In genomic region chr4:100056046-100056445, GRCm38 (mm10) we compare ENCODE assay signal across 17 mouse cellular contexts. TPM values are rescaled to one million over a fixed set of nuclear protein-coding genes. Genes with fewer than 3 reads are reported as not detected.
DNase-seq lines count a peak whose midpoint lies in the region; ATAC-seq and TF ChIP-seq lines count a peak whose summit lies in the region.
"Had no signal": no experiment of that assay in that cellular context is flagged by ENCODE, and none has a peak within 500 bp of the region (broad histone marks: within the 10 kb centered on the region; RNA-seq: fewer than 3 reads in every experiment).

No protein-coding gene starts in this region.

- no peaks in the 10 kb centered on the region for H3K79me2 ChIP-seq in heart, adult 2 months (replicated peaks; ENCODE audit: control insufficient read depth, insufficient read depth, low read length)

- DNase-seq in heart, adult 2 months: peak; percentile 34 to 50
- DNase-seq in embryonic facial prominence, embryonic 11.5 days (ENCODE audit: low spot score): peak; percentile 30
- peak; percentile 33 to 39 for DNase-seq in gastrocnemius, postnatal 36 days
- DNase-seq in thymus, postnatal 36 days: no peak
- DNase-seq in ovary, postnatal 36 days (ENCODE audit: low spot score): no peak
- DNase-seq: adrenal gland, postnatal 36 days; B cell, adult 2 months; kidney, adult 9 months; liver, embryonic 13.5 days had no signal

- H3K4me1 ChIP-seq in heart, adult 2 months (ENCODE audit: control insufficient read depth, insufficient read depth, low read length): peaks cover 4% of the 10 kb centered on the region
- H3K4me1 ChIP-seq in heart, embryonic 12.5 days (replicated peaks): peaks cover 11% of the 10 kb centered on the region
- H3K4me1 ChIP-seq in embryonic facial prominence, embryonic 11.5 days (ENCODE audit: control insufficient read depth, insufficient read depth, low read length): no peaks in the 10 kb centered on the region
- H3K4me1 ChIP-seq in limb, embryonic 13.5 days: peaks cover 37% of the 10 kb centered on the region
- H3K4me1 ChIP-seq: liver, embryonic 13.5 days; neural tube, embryonic 12.5 days had no signal

- 47% methylated on average over 9 of the region's 9 CpGs for WGBS in heart, adult 2 months
- 48% methylated on average over 9 of the region's 9 CpGs for WGBS in heart, embryonic 12.5 days
- WGBS in embryonic facial prominence, embryonic 11.5 days: 56% methylated on average over 9 of the region's 9 CpGs
- WGBS in limb, embryonic 13.5 days: 36% methylated on average over 9 of the region's 9 CpGs

- no peak for ATAC-seq in heart, embryonic 12.5 days (ENCODE audit: insufficient number of reproducible peaks, low FRiP score)
- no peak for ATAC-seq in embryonic facial prominence, embryonic 11.5 days (replicated peaks; ENCODE audit: insufficient number of reproducible peaks, low FRiP score, low TSS enrichment, low read depth)
- ATAC-seq in limb, embryonic 13.5 days (ENCODE audit: low FRiP score, low read depth): 0 out of 2 replicates have a peak, but pooled peaks have one; percentile 37
- ATAC-seq in inflammation-experienced regulatory T-cells, adult 6 months: no peak
- ATAC-seq: forebrain, embryonic 16.5 days; hindbrain, embryonic 16.5 days; lung, postnatal 0 days had no signal

- TF ChIP-seq POLR2A in heart, adult 2 months (IDR thresholded peaks at IDR 0.05; ENCODE audit: insufficient read depth, low read depth, low read length): no peak

- no peaks in the 10 kb centered on the region; the same call in 1 of the 2 replicates for H3K27me3 ChIP-seq in heart, adult 2 months (ENCODE audit: control insufficient read depth, insufficient read depth, low read length)
- no peaks in the 10 kb centered on the region for H3K27me3 ChIP-seq in heart, embryonic 12.5 days (replicated peaks)
- no peaks in the 10 kb centered on the region for H3K27me3 ChIP-seq in embryonic facial prominence, embryonic 11.5 days (ENCODE audit: control insufficient read depth, insufficient read depth, low read length)
- no peaks in the 10 kb centered on the region for H3K27me3 ChIP-seq in limb, embryonic 13.5 days
- H3K27me3 ChIP-seq: liver, embryonic 13.5 days; neural tube, embryonic 12.5 days had no signal

- H3K4me2 ChIP-seq in heart, embryonic 12.5 days: no peak overlapping the region
- no peak overlapping the region for H3K4me2 ChIP-seq in embryonic facial prominence, embryonic 11.5 days (ENCODE audit: low read depth, low read length)
- H3K4me2 ChIP-seq in limb, embryonic 13.5 days (replicated peaks): no peak overlapping the region
- H3K4me2 ChIP-seq: liver, embryonic 13.5 days; midbrain, embryonic 12.5 days; neural tube, embryonic 12.5 days had no signal

- no peak overlapping the region for H3K27ac ChIP-seq in heart, adult 2 months
- H3K27ac ChIP-seq in heart, embryonic 12.5 days (ENCODE audit: poor library complexity, severe bottlenecking): no peak overlapping the region
- H3K27ac ChIP-seq in embryonic facial prominence, embryonic 11.5 days (replicated peaks; ENCODE audit: low read depth, low read length): no peak overlapping the region
- H3K27ac ChIP-seq in limb, embryonic 13.5 days: peak overlapping the region; percentile 10; the same call in 1 of the 2 replicates
- H3K27ac ChIP-seq: liver, embryonic 13.5 days; midbrain, embryonic 12.5 days; neural tube, embryonic 12.5 days had no signal

- no peak overlapping the region for H3K4me3 ChIP-seq in heart, adult 2 months
- H3K4me3 ChIP-seq in heart, embryonic 12.5 days: no peak overlapping the region
- H3K4me3 ChIP-seq in embryonic facial prominence, embryonic 11.5 days (ENCODE audit: low read depth, low read length): no peak overlapping the region
- no peak overlapping the region for H3K4me3 ChIP-seq in limb, embryonic 13.5 days
- H3K4me3 ChIP-seq: liver, embryonic 13.5 days; midbrain, embryonic 12.5 days; neural tube, embryonic 12.5 days had no signal

- H3K9me3 ChIP-seq in heart, embryonic 12.5 days (replicated peaks): no peaks in the 10 kb centered on the region
- no peaks in the 10 kb centered on the region for H3K9me3 ChIP-seq in embryonic facial prominence, embryonic 11.5 days (replicated peaks; ENCODE audit: control insufficient read depth, low read length)
- no peaks in the 10 kb centered on the region for H3K9me3 ChIP-seq in limb, embryonic 13.5 days
- H3K9me3 ChIP-seq: liver, embryonic 13.5 days; midbrain, embryonic 12.5 days; neural tube, embryonic 12.5 days had no signal

- intact Hi-C loops in heart, adult 2 months (cut with DNase I): no loop called here
- intact Hi-C loops in gastrocnemius, postnatal 36 days (cut with DNase I): no loop called here

- H3K9ac ChIP-seq in heart, adult 2 months (ENCODE audit: low read depth, low read length): no peak overlapping the region
- H3K9ac ChIP-seq in heart, embryonic 12.5 days: no peak overlapping the region
- H3K9ac ChIP-seq in embryonic facial prominence, embryonic 11.5 days (replicated peaks; ENCODE audit: low read length): peak overlapping the region; percentile 9; the same call in 1 of the 2 replicates
- no peak overlapping the region for H3K9ac ChIP-seq in limb, embryonic 13.5 days
- H3K9ac ChIP-seq: liver, embryonic 13.5 days; midbrain, embryonic 12.5 days; neural tube, embryonic 12.5 days had no signal

- TF ChIP-seq EP300 in heart, adult 2 months (IDR thresholded peaks at IDR 0.05; ENCODE audit: insufficient read depth, low read depth, low read length): no peak

- no peak for TF ChIP-seq CTCF in heart, adult 2 months (IDR thresholded peaks at IDR 0.05)

- no peaks in the 10 kb centered on the region for H3K36me3 ChIP-seq in heart, adult 2 months (ENCODE audit: control insufficient read depth, insufficient read depth, low read length)
- H3K36me3 ChIP-seq in heart, embryonic 12.5 days: no peaks in the 10 kb centered on the region
- H3K36me3 ChIP-seq in embryonic facial prominence, embryonic 11.5 days (replicated peaks; ENCODE audit: control insufficient read depth, insufficient read depth, low read depth, low read length): no peaks in the 10 kb centered on the region
- no peaks in the 10 kb centered on the region for H3K36me3 ChIP-seq in limb, embryonic 13.5 days
- H3K36me3 ChIP-seq: liver, embryonic 13.5 days; midbrain, embryonic 12.5 days; neural tube, embryonic 12.5 days had no signal

RNA-seq across cellular contexts. Expression of gene Ror1, which starts 39.5 kb away (rescaled TPM):
- total RNA-seq in heart, adult 2 months (2021): 1 to 10 TPM; 3.4 to 5.0 TPM
- polyA plus RNA-seq in heart, adult 2 months (2012; rRNA removed): 2.3 and 2.7 TPM in 2 replicates
- 13.9 and 15.0 TPM in 2 replicates for polyA plus RNA-seq in heart, embryonic 12.5 days (2016; fragmentation: Nextera tagmentation; extraction: Ambion mirVana)
- 15.5 and 17.3 TPM in 2 replicates for polyA plus RNA-seq in embryonic facial prominence, embryonic 11.5 days (2014; fragmentation: Nextera tagmentation; extraction: Ambion mirVana)
- total RNA-seq in gastrocnemius, postnatal 36 days (2021): 1 to 10 TPM; 1.2 to 1.7 TPM
- 10.4 and 11.8 TPM in 2 replicates for polyA plus RNA-seq in limb, embryonic 13.5 days (2015; fragmentation: Nextera tagmentation; extraction: Ambion mirVana)
- polyA plus RNA-seq in inflammation-experienced regulatory T-cells, adult 6 months (2017; shearing (Covaris generic)): not detected

Comparison
In these comparisons a context has a peak if more than half of its experiments do, and no peak if none do; other contexts are left out.
1. DNase-seq: peak in heart, adult 2 months (2 of 2), embryonic facial prominence, embryonic 11.5 days (single experiment) and gastrocnemius, postnatal 36 days (2 of 2); none in thymus, postnatal 36 days (0 of 2) and ovary, postnatal 36 days (single experiment).